Mouse (Mus musculus): ENCODE measurements around the gene Cd2ap.

Cd2ap gene

GRCm38 (mm10) chr17:42857506-42857905, 19.0 kb downstream of the Cd2ap start:
- no peak for DNase-seq

GRCm38 (mm10) chr17:42847108-42847507, 29.4 kb downstream of the Cd2ap start:
- no peak for DNase-seq

GRCm38 (mm10) chr17:42837193-42837592, 39.3 kb downstream of the Cd2ap start:
- DNase-seq = no peak

- no peak for DNase-seq
These were observed 53.7 kb downstream of the Cd2ap start for GRCm38 (mm10) chr17:42822787-42823186.

GRCm38 (mm10) chr17:42815374-42815773, 61.1 kb downstream of the Cd2ap start:
- DNase-seq = no peak

GRCm38 (mm10) chr17:42792412-42792975, 84.0 kb downstream of the Cd2ap start:
- no peak for DNase-seq

GRCm38 (mm10) chr17:42790787-42791186, 85.7 kb downstream of the Cd2ap start:
- DNase-seq = no peak

- DNase-seq = no peak
These were observed 86.7 kb downstream of the Cd2ap start for GRCm38 (mm10) chr17:42789723-42790122.

- no peak for DNase-seq
These were observed 87.6 kb downstream of the Cd2ap start for GRCm38 (mm10) chr17:42788686-42789453.

GRCm38 (mm10) chr17:42782156-42782757, 94.2 kb downstream of the Cd2ap start:
- peak; percentile 60 to 83 for DNase-seq

GRCm38 (mm10) chr17:42753791-42754190, 122.7 kb downstream of the Cd2ap start:
- peak; percentile 32 to 43 for DNase-seq

GRCm38 (mm10) chr17:42752173-42752572, 124.3 kb downstream of the Cd2ap start:
- peak; percentile 16 to 44 for DNase-seq

- no peak for DNase-seq
These were observed 130.6 kb downstream of the Cd2ap start for GRCm38 (mm10) chr17:42745657-42746420.
